Mouse (Mus musculus): ENCODE results near the gene Pkn1.

Gene Pkn1

GRCm38 (mm10) chr8:83698661-83699453 lies at the start of gene Pkn1:
TSS of gene Pkn1 (minus strand) at chr8:83699179.
- in situ Hi-C loops (cut with MboI; ENCODE audit: low sequenced_read_pairs), result no loop called here

- in situ Hi-C loops (cut with MboI; ENCODE audit: low sequenced_read_pairs), result no loop called here
These were observed 49.7 kb upstream of the Pkn1 start for GRCm38 (mm10) chr8:83748708-83749107.

- in situ Hi-C loops (cut with MboI; ENCODE audit: low sequenced_read_pairs), result no loop called here
These were observed 48.8 kb upstream of the Pkn1 start for GRCm38 (mm10) chr8:83747661-83748346.

GRCm38 (mm10) chr8:83744070-83744469 lies 45.1 kb upstream of the Pkn1 start:
- in situ Hi-C loops (cut with MboI; ENCODE audit: low sequenced_read_pairs), result no loop called here

- in situ Hi-C loops (cut with MboI; ENCODE audit: low sequenced_read_pairs), result no loop called here
These were observed 44.0 kb upstream of the Pkn1 start for GRCm38 (mm10) chr8:83742968-83743367.

- in situ Hi-C loops (cut with MboI; ENCODE audit: low sequenced_read_pairs), result no loop called here
These were observed 43.1 kb upstream of the Pkn1 start for GRCm38 (mm10) chr8:83741849-83742655.

- in situ Hi-C loops (cut with MboI; ENCODE audit: low sequenced_read_pairs), result no loop called here
These were observed 42.2 kb upstream of the Pkn1 start, which contains the start of gene Adgre5 for GRCm38 (mm10) chr8:83740976-83741741. TSS of gene Adgre5 (minus strand) at chr8:83741326.

GRCm38 (mm10) chr8:83740586-83740975 lies 41.6 kb upstream of the Pkn1 start:
- in situ Hi-C loops (cut with MboI; ENCODE audit: low sequenced_read_pairs), result no loop called here

- in situ Hi-C loops (cut with MboI; ENCODE audit: low sequenced_read_pairs), result no loop called here
These were observed 40.9 kb upstream of the Pkn1 start for GRCm38 (mm10) chr8:83739711-83740468.

- in situ Hi-C loops (cut with MboI; ENCODE audit: low sequenced_read_pairs), result no loop called here
These were observed 40.2 kb upstream of the Pkn1 start for GRCm38 (mm10) chr8:83738949-83739710.

GRCm38 (mm10) chr8:83737852-83738562 lies 39.0 kb upstream of the Pkn1 start:
- in situ Hi-C loops (cut with MboI; ENCODE audit: low sequenced_read_pairs), result no loop called here

- in situ Hi-C loops (cut with MboI; ENCODE audit: low sequenced_read_pairs), result no loop called here
These were observed 38.4 kb upstream of the Pkn1 start for GRCm38 (mm10) chr8:83737346-83737745.

- in situ Hi-C loops (cut with MboI; ENCODE audit: low sequenced_read_pairs), result no loop called here
These were observed 37.7 kb upstream of the Pkn1 start for GRCm38 (mm10) chr8:83736681-83737080.

- in situ Hi-C loops (cut with MboI; ENCODE audit: low sequenced_read_pairs), result no loop called here
These were observed 33.9 kb upstream of the Pkn1 start for GRCm38 (mm10) chr8:83732919-83733318.

- in situ Hi-C loops (cut with MboI; ENCODE audit: low sequenced_read_pairs), result no loop called here
These were observed 32.9 kb upstream of the Pkn1 start for GRCm38 (mm10) chr8:83731906-83732305.

- in situ Hi-C loops (cut with MboI; ENCODE audit: low sequenced_read_pairs), result no loop called here
These were observed 30.2 kb upstream of the Pkn1 start for GRCm38 (mm10) chr8:83729009-83729807.

GRCm38 (mm10) chr8:83725521-83726102 lies 26.6 kb upstream of the Pkn1 start:
- in situ Hi-C loops (cut with MboI; ENCODE audit: low sequenced_read_pairs), result no loop called here

Measured in CH12F3 (cell line).